Mouse (Mus musculus) MEL-GATA-1-ER (cell line): ENCODE data around the gene Unc93a2.
"Not testable (repeated sequence)": the region's sequence is repeated elsewhere in the genome, so short reads cannot be mapped to it uniquely, and the experiment has no call there.

Experiments used
- DNase-seq: peaks from one replicate; pipeline ENCODE4 v3.0.0-alpha.2; 2012; ENCODE audit warnings: low read depth; ENCODE audit errors: extremely low read depth

The Unc93a2 gene

DNA sequence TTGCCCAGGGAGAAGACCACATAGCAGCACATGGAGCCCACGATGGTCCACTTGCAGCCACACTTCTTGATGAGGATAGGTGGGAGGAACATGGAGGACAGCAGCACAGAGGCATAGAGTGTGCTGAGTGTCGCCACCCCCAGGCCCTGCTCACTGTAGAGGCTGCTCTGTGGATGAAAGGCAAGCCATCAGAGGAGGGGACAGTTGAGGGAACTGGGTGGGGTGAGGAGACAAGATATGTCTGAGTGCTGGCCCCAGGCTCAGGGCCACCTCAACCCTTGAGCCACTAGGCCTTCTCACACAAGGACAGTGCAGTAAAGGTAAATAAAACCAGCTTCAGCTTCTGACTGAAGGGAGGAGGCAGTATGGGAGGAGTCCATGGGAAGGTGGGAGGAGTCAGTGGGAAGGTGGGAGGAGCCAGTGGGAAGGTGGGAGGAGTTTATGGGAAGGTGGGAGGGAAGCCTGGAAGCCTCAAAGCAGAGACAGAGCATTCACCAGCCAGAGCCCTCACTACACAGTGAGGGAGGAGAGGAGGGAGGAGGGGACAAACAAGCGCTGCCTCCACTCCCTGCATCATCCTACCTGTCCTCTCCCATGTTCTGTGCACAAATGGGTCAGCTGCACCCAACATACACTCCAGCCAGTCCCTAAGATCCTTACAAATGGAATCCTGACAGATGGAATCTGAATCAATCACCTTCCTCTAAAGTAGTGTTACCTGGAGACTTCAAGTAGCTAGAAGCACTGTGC is 8.1 kb downstream of the Unc93a2 start:
- not testable (repeated sequence) for DNase-seq

DNA sequence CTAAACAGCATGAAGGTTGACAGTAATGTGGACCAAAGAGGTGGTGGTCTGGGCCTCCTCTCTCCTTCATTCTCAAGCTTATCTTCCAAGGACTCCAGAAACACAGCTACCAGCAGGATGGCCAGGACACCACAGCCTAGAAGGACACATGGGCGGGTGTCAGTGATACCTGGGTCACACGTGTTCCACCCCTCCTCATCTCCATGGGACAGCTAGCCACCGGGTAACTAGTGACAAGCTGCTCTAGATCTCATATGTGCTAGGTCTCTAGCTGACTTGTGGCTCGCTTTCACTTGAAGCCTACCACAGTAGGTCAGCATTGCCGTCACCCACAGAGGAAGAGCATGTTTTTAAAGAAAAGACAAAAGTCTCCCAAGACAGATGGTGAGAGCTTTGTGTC is 13.4 kb downstream of the Unc93a2 start, which contains the start of gene Gm49630:
TSS of gene Gm49630 (minus strand) at position 101 of the 400 bp plus-strand sequence.
- DNase-seq: not testable (repeated sequence)

DNA sequence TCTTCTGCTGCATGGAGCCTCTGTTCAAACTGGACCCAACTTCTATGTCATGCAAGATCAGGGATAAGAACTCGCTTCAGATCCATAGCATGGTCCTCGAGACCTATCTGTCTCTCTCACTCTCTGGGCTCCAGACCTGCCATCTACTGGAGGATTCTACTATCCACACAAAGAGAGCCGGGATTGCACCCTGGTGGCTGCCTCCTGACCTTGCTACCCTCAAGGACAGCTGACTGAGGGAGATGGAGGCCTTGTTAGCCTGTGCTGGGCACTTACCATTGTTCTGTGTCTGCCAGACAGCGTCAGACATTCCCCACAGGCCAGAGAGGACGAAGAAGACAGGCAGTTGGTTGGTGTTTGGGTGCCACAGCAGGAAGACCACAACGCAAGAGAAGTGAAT is 15.9 kb downstream of the Unc93a2 start:
- DNase-seq: not testable (repeated sequence)

DNA sequence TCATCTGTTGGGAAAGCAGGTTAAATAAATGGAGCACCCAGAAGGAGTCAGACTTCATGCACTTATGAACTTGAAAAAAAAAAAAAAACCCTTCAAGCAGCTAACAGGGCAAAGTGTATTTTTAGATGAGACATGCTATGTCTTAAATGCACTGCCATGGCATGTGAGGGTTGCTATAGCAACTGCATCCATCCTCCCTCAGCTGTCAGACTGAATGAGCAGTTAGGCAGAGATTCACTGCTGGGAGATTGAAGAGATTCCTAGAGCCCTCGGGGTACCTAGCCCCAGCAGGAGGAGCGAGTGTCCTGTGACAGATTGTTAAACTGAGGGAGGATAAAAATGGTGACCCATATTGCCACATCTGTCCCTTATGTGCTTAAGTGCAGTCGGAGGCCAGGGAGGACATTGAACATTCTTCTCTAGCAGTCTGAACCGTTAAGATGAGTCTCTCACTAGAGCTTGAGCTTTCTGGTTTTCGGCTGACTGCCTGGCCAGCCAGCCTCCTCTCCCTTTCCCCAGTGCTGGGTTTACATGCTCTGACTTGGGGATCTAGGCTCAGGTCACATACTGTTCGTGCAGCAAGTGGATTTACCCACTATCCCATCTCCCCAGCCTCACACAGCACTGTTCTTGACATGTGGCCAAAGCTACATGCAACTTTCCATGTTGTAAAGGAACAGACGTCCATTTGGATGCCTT is 18.4 kb downstream of the Unc93a2 start:
- not testable (repeated sequence) for DNase-seq

DNA sequence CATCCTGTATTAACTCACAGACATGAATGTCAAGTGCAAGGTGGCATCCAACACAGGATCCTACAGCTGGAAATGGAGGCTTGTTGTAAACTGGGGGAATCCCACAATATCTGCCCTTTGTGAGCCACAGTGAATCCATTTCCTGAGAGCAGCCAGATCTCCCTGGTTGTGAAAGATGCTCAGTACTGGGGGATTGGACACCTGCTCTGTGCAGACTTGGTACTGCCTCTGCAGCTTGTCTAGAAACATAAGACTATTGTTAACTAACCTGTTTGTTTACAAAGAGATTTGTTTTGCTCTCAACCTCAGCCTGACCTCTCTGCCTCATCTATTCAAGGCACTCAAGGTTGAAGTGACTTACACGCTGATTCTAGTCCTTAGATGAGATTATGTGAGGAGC is 19.0 kb downstream of the Unc93a2 start:
- DNase-seq: not testable (repeated sequence)

DNA sequence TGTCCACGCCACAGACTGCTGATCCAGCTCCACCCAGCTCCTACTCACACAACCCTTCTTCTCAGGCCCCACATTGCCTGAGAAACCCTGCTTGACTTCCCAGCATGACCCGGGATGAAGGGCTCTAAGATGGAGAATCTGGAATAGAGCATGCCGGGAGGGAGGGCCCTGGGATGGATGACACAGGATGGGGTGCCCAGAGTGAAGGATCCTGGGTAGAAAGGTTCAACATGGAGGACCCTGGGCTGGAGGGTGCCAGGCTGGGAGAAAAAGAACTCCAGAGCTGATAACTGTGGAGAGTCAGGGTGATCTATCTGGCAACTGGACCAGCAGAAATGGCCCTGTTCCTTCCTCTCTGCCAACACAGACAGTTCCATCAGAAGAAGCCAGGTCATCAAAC is 19.6 kb downstream of the Unc93a2 start:
- DNase-seq: not testable (repeated sequence)

DNA sequence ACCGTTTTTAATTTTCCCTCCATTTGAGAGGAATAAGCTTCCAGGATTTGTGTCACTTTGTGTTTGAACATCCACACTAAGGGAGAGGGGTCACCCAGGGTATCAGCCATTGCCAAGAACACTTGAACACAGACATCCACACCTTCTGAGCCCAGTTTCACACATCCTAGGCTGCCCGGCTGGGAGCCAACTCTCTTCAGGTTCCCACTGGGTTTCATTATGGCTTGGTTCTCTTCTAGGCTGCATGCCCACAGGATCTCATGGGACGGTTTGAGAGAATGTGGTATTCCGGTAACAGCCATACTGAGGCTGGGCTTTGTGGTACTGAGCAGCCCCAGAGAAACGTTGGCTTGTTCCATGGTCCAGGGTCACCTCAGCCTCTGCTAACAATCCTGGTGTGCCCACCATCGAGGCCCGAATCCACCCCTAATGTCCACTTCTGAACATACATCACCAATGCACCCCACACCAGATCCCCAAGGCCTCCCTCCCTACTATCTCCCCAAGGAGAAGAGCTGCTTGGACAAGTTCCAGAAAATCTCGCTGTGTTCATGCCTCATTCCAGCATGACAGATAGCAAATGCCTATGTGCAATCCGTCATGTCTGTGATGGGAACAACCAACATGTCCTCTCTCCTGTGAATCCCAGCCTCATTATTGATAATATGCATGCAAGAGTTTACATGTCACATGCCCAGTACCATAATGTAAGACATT is 24.4 kb downstream of the Unc93a2 start:
- not testable (repeated sequence) for DNase-seq

DNA sequence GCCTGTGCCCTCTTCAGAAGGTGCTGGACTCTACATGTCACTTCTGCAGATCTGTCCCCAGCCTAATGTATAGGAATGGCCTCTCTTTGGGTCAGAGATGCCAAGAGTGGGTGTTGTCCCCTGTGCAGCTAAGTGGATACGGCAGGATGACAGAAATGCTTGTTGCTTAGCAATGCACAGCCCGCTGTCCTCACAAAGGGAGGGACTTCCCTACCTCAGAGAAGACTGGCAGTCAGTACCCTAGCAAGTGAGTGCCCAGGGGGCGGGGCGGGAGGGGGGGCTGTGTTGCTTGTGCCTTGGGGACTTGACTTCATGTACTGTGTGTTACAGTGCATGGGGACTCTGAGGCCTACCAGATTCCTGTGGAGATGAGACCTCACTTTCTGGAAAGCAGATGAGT is 25.5 kb downstream of the Unc93a2 start:
- DNase-seq: not testable (repeated sequence)

DNA sequence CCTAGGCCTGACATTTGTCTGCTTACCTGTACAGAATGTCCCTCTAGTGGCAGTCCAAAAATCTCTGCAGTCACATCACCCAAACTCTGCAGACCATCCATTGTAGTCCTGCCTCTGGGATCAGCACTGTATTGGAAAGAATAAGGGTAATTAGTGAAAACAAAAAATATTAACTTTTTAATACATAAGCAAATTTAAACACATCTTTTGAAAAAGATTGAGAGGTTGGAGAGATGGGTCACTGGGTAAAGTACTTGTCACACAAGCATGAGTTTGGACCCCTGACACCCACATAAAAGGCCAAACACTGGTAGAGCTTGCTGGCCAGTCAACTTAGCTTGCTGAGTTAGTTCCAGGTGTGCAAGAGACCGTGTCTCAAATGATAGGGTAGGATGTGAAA is 32.7 kb downstream of the Unc93a2 start, which contains the start of gene Ttll2:
TSS of gene Ttll2 (minus strand) at position 101 of the 400 bp plus-strand sequence.
- DNase-seq: not testable (repeated sequence)

DNA sequence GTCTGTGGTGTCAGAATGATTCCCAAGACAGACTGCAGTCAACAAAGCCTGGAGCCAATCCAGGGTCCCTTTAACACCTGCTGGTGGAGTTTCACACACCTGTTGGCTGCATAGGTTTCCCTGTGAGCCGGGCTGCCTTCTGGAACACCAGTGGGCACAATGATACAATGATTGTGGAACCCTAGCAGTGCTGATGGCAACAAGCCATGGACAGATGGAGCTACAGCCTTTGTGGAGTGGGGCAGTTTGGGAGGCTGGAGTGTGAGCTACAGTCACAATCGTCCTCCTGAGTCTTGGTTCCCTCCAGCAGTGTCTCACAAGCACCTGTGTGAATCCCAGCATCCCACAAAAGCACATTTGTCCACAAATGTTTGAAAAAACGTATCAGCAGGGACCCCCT is 36.5 kb downstream of the Unc93a2 start:
- not testable (repeated sequence) for DNase-seq

DNA sequence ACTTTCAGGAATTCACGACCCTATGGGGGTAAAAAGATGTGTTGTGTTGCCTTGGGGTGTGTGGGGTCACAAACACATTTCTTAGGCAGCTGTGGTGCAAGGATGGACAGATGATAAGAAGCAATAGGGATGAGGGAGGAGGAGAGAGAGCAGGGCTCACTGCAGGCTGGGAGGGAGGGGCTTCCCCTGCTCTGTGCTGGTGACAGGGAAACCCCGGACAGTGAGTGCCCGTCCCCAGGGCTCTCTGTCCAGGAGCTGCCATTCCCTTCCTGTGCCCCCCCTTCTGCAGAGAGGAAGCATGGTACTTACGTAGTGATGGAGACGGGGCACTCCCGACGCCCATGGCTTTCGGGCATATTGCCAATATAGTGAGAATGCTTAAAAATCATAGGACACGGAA is 47.9 kb downstream of the Unc93a2 start:
- DNase-seq: not testable (repeated sequence)

DNA sequence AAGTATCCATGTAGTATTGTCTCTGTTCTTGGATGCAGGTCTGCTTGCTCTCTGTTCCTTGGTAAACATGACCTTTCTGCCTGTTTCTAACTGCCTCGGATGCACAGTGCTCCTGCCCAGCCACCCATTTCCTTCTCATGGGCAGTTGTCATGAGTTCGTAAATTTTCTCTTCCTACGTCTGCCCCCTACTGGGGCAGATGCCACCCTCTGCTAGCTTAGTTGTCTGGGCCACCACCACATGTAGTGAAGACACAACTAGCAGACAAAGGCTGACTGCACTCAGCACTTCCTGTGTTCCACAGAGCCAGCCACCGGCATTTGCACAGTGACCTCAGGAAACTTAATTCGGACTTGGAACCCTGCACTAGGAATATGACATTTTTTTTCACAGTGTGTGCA is 52.5 kb downstream of the Unc93a2 start:
- not testable (repeated sequence) for DNase-seq

DNA sequence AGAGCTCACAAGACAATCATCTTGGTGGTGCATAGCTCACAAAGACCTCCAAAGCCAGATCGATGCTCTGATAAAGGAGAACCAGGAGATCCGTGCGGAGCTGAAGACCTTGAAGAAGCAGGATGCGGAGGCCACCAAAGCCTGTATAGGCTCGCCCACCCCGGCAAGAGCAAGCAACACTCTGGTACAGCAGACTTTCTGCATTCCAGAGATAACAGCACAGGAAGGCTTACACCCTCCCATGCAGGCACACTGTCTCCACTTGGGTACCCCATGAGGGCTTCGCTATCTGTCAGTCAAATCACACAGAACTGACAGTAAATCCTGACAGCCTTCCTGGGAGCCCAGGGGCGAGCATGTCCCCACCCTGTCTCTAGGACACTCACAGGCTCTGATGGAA is 58.8 kb downstream of the Unc93a2 start:
- not testable (repeated sequence) for DNase-seq

DNA sequence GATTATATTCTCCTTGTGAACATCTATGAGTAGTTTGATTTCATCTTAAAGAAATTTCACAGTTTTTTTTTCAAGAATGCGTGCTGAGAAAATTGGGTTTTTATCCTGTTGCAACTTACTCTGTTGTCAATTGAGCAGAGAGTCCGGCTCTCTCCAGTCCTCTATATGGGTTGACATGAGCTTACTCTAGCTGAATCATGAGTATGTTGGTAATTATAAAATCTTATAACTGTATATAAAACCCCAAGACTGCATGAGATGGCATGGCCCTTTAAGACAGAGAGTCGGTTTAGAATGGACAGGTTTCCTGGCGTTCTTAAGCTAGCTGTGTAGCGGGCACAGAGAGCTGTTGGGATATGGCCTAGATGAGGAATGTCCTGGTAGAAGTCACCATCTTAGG is 60.9 kb downstream of the Unc93a2 start, which contains the start of gene Tcp10a:
TSS of gene Tcp10a (plus strand) at position 301 of the 400 bp plus-strand sequence.
- DNase-seq: not testable (repeated sequence)

DNA sequence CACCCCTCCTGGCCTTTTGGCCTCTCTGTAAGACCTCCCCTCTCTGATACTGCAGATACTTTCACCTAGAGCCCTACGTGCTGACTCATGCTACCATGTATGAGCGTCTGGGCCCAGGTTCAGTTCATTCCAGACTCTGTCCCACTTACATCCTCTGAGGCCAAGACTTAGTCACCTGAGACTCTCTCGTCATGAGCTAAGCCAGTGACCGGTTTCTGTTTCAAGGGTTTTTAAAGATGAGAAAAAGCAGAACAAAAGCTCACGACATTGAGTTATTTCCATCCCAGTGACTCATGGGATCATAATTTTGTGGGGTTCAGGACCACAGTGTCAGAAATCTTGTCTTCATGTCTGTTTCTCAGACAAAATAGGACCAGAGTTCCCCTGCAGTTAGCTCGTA is 65.5 kb downstream of the Unc93a2 start:
- not testable (repeated sequence) for DNase-seq

DNA sequence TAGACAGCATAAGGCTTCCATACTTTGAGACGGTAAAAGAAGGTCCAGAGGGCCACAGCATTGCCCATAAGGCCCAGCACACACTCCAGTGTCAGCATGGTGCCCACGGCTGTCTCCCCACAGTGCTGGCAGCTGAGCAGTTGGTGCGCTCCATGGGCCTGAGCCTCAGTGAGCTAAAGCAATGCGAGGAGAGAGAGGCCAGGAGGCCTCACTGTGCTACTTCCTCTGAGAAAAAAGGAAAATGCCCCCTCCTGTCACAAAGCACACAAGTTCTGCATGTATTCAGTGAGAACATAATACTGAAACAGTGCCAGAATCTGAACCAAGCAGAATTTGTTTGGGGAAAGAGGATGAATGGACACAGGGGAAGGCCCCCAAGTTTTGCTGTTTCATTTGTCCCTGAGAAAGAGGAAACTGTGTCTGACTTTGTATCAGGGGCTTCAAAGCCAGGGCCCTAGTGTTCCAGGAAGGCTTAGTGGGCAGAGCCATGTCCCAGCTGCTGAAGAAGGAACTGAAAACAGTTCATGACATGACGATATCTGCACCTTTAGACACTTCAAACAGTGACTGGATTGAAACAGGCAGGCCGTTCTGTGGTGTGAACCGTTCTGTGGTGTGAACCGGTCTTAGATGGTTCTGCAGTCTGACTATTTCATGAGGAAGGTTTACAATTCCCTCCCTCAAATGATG is 69.4 kb downstream of the Unc93a2 start:
- not testable (repeated sequence) for DNase-seq
